ENCODE assay signal across 22 mouse cellular contexts in the genomic region with DNA sequence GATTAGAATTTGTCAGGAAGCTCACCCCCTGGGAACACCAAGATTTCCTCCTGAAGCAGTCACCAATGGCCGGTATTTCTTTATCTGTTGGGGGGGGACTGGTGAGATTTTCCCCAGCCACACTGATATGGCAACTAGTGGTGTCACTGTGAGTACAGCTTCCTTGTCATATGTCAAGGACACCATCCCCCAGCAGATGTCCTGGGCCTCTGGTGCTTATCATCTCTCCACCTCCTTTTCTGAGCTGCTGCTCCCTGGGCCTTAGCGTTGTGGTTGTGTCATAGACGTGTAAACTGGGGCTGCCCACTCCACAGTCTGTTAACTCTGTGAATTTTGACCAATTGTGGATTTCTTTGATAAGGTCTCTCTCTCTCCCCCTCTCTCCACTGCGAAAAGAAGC. TPM values are rescaled to one million over a fixed set of nuclear protein-coding genes. Genes with fewer than 3 reads are reported as not detected.
A peak's percentile ranks its signal among the peaks of the same experiment; 100 is the strongest.
DNase-seq lines count a peak whose midpoint lies in the region; ATAC-seq lines count a peak whose summit lies in the region.
"Had no signal": no experiment of that assay in that cellular context is flagged by ENCODE, and none has a peak within 500 bp of the region (broad histone marks: within the 10 kb centered on the region; RNA-seq: fewer than 3 reads in every experiment).

No protein-coding gene starts in this region.

- H3K36me3 ChIP-seq in megakaryocyte, embryonic 14.5 days (replicated peaks; ENCODE audit: low read length): peaks cover 67% of the 10 kb centered on the region
- no peaks in the 10 kb centered on the region for H3K36me3 ChIP-seq in liver, embryonic 13.5 days
- no peaks in the 10 kb centered on the region for H3K36me3 ChIP-seq in splenic B cell, adult 2 months (ENCODE audit: control insufficient read depth, insufficient read depth, low read length, poor library complexity, severe bottlenecking)
- H3K36me3 ChIP-seq in limb, embryonic 10.5 days: no peaks in the 10 kb centered on the region
- H3K36me3 ChIP-seq: forebrain, embryonic 12.5 days had no signal

- H3K27ac ChIP-seq in liver, embryonic 13.5 days: no peak overlapping the region
- H3K27ac ChIP-seq in limb, embryonic 10.5 days: no peak overlapping the region
- H3K27ac ChIP-seq: forebrain, embryonic 12.5 days; left cerebral cortex, adult 2 months; macrophage had no signal

- H3K4me1 ChIP-seq in megakaryocyte, embryonic 14.5 days: peaks cover 97% of the 10 kb centered on the region
- peaks cover 15% of the 10 kb centered on the region for H3K4me1 ChIP-seq in liver, embryonic 13.5 days (replicated peaks)
- H3K4me1 ChIP-seq in limb, embryonic 10.5 days: no peaks in the 10 kb centered on the region
- H3K4me1 ChIP-seq: forebrain, embryonic 12.5 days had no signal

- WGBS in liver, embryonic 13.5 days (ENCODE audit: insufficient replicate concordance): 9% methylated on average over 4 of the region's 4 CpGs
- 79% methylated on average over 4 of the region's 4 CpGs for WGBS in limb, embryonic 10.5 days

- no peaks in the 10 kb centered on the region for H3K27me3 ChIP-seq in megakaryocyte, embryonic 14.5 days (replicated peaks)
- H3K27me3 ChIP-seq in liver, embryonic 13.5 days: no peaks in the 10 kb centered on the region
- H3K27me3 ChIP-seq in splenic B cell, adult 2 months (ENCODE audit: control insufficient read depth, insufficient read depth, low read length, poor library complexity, severe bottlenecking): no peaks in the 10 kb centered on the region
- no peaks in the 10 kb centered on the region for H3K27me3 ChIP-seq in limb, embryonic 10.5 days (ENCODE audit: low read depth, poor library complexity, severe bottlenecking)
- H3K27me3 ChIP-seq: forebrain, embryonic 12.5 days had no signal

- H3K9ac ChIP-seq in liver, embryonic 13.5 days: no peak overlapping the region
- H3K9ac ChIP-seq: forebrain, embryonic 12.5 days; lung, embryonic 14.5 days had no signal

- peak overlapping the region; percentile 82 for H3K4me3 ChIP-seq in megakaryocyte, embryonic 14.5 days (replicated peaks)
- H3K4me3 ChIP-seq in liver, embryonic 13.5 days (replicated peaks): no peak overlapping the region
- no peak overlapping the region for H3K4me3 ChIP-seq in limb, embryonic 10.5 days
- H3K4me3 ChIP-seq: forebrain, embryonic 12.5 days; left cerebral cortex, adult 2 months had no signal

- no peaks in the 10 kb centered on the region for H3K9me3 ChIP-seq in megakaryocyte, embryonic 14.5 days
- no peaks in the 10 kb centered on the region for H3K9me3 ChIP-seq in liver, embryonic 13.5 days (replicated peaks)
- H3K9me3 ChIP-seq in limb, embryonic 10.5 days (replicated peaks): no peaks in the 10 kb centered on the region
- H3K9me3 ChIP-seq: forebrain, embryonic 12.5 days had no signal

- 0 out of 2 replicates have a peak overlapping the region, but pooled peaks have one; percentile 4 for H3K4me2 ChIP-seq in liver, embryonic 13.5 days
- H3K4me2 ChIP-seq: forebrain, embryonic 12.5 days; lung, embryonic 14.5 days had no signal

- no peak for ATAC-seq in megakaryocyte, adult 5-6 weeks (ENCODE audit: poor library complexity, severe bottlenecking)
- ATAC-seq in liver, embryonic 13.5 days (ENCODE audit: low read depth): peak; percentile 79

- peak; percentile 37 for DNase-seq in adrenal gland, postnatal 14 days
- no peak for DNase-seq in adrenal gland, adult 8-10 months
- no peak for DNase-seq in liver, embryonic 13.5 days
- peak; percentile 13 for DNase-seq in splenic B cell, adult 2 months (ENCODE audit: low read depth, low spot score)
- DNase-seq in lung, postnatal 4 days: no peak
- DNase-seq in limb, embryonic 10.5 days (ENCODE audit: low spot score): no peak
- DNase-seq: cerebellum, postnatal 10 days; embryo, embryonic 11 days; gastrocnemius, postnatal 14 days; heart, postnatal 4 days; kidney, adult 18-20 months; kidney, postnatal 14 days; lung, embryonic 14.5 days; right cerebral cortex, postnatal 14 days; thymus, postnatal 36 days had no signal

RNA-seq across cellular contexts. Expression of gene Gpr171, which starts 2.8 kb away (rescaled TPM):
- total RNA-seq in adrenal gland, postnatal 14 days (2021): 0.59 and 2.6 TPM in 2 replicates
- total RNA-seq in adrenal gland, adult 8-10 months (2022): under 1 TPM; 0.15 to 0.45 (median 0.29) TPM
- polyA plus RNA-seq in megakaryocyte, embryonic 14.5 days (2012; ENCODE audit: insufficient read depth, low replicate concordance): 3.0 and 6.1 TPM in 2 replicates
- total RNA-seq in megakaryocyte, adult 5-6 weeks (2015): 6.7 and 7.6 TPM in 2 replicates
- 8.3 and 9.0 TPM in 2 replicates for total RNA-seq in megakaryocyte, adult 5-6 weeks (2017)
- 1.3 and 1.5 TPM in 2 replicates for polyA plus RNA-seq in liver, embryonic 13.5 days (2015; fragmentation: Nextera tagmentation; extraction: Ambion mirVana)
- polyA plus RNA-seq in limb, embryonic 10.5 days (2016; fragmentation: Nextera tagmentation; extraction: Ambion mirVana): 0.38 and 0.53 TPM in 2 replicates
- total RNA-seq: gastrocnemius, postnatal 14 days; heart, postnatal 4 days; left cerebral cortex, adult 2 months; midbrain, postnatal 0 days had no signal
- polyA plus RNA-seq: frontal cortex, adult 2 months had no signal

RNA-seq across cellular contexts. Expression of gene P2ry14, which starts 49.0 kb away (rescaled TPM):
- total RNA-seq in adrenal gland, postnatal 14 days (2021): 11.7 and 17.6 TPM in 2 replicates
- total RNA-seq in adrenal gland, adult 8-10 months (2022): 10 to 100 TPM; 25.4 to 47.3 (median 37.8) TPM
- 0.62 TPM in 1 of 2 replicates, not detected in the other for polyA plus RNA-seq in megakaryocyte, embryonic 14.5 days (2012; ENCODE audit: insufficient read depth, low replicate concordance)
- 7.0 and 11.9 TPM in 2 replicates for total RNA-seq in megakaryocyte, adult 5-6 weeks (2015)
- 6.2 and 6.8 TPM in 2 replicates for total RNA-seq in megakaryocyte, adult 5-6 weeks (2017)
- polyA plus RNA-seq in liver, embryonic 13.5 days (2015; fragmentation: Nextera tagmentation; extraction: Ambion mirVana): 2.8 and 5.0 TPM in 2 replicates
- 0.70 and 0.89 TPM in 2 replicates for polyA plus RNA-seq in limb, embryonic 10.5 days (2016; fragmentation: Nextera tagmentation; extraction: Ambion mirVana)

Comparison
In these comparisons a context has a peak if more than half of its experiments do, and no peak if none do; other contexts are left out.
1. DNase-seq: peak in adrenal gland, postnatal 14 days (single experiment) and splenic B cell, adult 2 months (single experiment); none in adrenal gland, adult 8-10 months (single experiment), liver, embryonic 13.5 days (single experiment), lung, postnatal 4 days (0 of 2) and limb, embryonic 10.5 days (single experiment).